Mouse (Mus musculus): Measurements from ENCODE around the gene Gm13272. TPM values are rescaled to one million over a fixed set of nuclear protein-coding genes. Genes with fewer than 3 reads are reported as not detected.
"Not testable (repeated sequence)": the region's sequence is repeated elsewhere in the genome, so short reads cannot be mapped to it uniquely, and the experiment has no call there.

The Gm13272 gene
- polyA plus RNA-seq, 1 experiment from 2014 or later = 0.28 TPM

DNA sequence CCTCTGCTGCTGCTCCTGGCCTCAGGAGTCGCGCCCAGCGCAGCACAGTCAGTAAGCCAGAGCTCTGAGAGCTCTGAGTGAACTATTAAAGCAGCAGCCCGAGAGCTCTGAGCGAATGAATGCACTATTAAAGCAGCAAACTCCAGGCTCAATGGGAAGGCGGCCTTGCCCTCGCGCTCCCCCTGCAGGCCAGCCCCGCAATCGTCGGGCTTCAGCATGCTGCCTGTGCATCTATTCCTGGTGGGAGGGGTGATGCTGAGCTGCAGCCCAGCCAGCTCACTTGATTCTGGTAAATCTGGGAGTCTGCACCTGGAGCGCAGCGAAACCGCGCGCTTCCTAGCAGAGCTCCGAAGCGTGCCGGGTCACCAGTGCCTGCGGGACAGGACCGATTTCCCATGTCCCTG, 22.0 kb upstream of the Gm13272 start:
- H3K9me3 ChIP-seq (replicated peaks; ENCODE audit: control insufficient read depth, low read length); H3K4me1 ChIP-seq (ENCODE audit: control insufficient read depth, insufficient read depth, low read length); H3K36me3 ChIP-seq (ENCODE audit: control insufficient read depth, insufficient read depth, low read length); H3K27me3 ChIP-seq (ENCODE audit: control insufficient read depth, insufficient read depth, low read length): not testable (repeated sequence)
- ATAC-seq (ENCODE audit: insufficient read depth, low FRiP score) = peak; percentile 100
- Histone ChIP-seq H3K9ac (ENCODE audit: low read length) (peak overlapping the region; percentile 78), H3K27ac (ENCODE audit: low read length) (peak overlapping the region; percentile 97), H3K4me2 (ENCODE audit: low read depth, low read length) (peak overlapping the region; percentile 64), H3K4me3 (replicated peaks; ENCODE audit: low read length) (peak overlapping the region; percentile 59)
- under 1% methylated on average over 16 of the region's 21 CpGs for WGBS

- WGBS = 75% methylated on average over 8 of the region's 9 CpGs
- H3K4me1 ChIP-seq (ENCODE audit: control insufficient read depth, insufficient read depth, low read length); H3K4me2 ChIP-seq (ENCODE audit: low read depth, low read length); H3K9ac ChIP-seq (ENCODE audit: low read length); ATAC-seq (ENCODE audit: insufficient read depth, low FRiP score); H3K4me3 ChIP-seq (replicated peaks; ENCODE audit: low read length); H3K9me3 ChIP-seq (replicated peaks; ENCODE audit: control insufficient read depth, low read length); H3K27ac ChIP-seq (ENCODE audit: low read length); H3K27me3 ChIP-seq (ENCODE audit: control insufficient read depth, insufficient read depth, low read length); H3K36me3 ChIP-seq (ENCODE audit: control insufficient read depth, insufficient read depth, low read length): not testable (repeated sequence)
Observed at GRCm38 (mm10) chr4:88758751-88759150, 20.9 kb upstream of the Gm13272 start.

DNA sequence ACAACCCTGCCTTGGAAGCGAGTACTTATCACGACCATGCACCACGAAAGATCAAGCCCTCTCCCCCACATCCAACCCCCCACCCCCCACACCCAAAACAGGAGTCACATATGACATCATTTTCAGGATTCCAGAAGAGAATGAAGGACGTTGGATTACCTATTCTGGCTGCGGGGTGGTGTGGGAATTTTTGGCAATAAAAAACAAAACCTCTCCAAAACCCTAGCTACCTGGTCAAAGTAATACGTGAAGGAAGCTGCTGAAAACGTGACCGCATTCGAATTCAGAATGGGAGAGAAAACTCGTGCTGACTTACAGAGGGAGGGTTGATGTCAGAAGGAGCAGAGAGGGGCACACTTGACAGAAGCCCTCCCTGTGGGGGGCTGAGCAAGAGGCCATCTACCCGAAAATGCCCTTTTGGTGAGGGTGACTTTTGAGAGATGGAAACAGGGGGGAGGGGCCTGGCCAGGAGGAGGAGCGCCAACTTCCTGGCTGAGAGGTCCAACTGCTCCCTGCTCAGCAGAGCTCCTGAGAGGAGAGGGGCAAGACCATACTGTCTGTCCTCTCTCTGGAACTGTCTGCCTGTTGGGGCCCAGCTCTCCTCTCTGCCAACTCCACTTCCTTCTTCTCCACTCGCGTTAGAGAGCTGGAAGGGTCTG, 19.9 kb upstream of the Gm13272 start, which contains the start of gene Gm13283:
Gene Gm13283, plus strand, starts transcription at position 510 of the 659 bp plus-strand sequence.
- H3K27ac ChIP-seq (ENCODE audit: low read length); H3K27me3 ChIP-seq (ENCODE audit: control insufficient read depth, insufficient read depth, low read length); H3K9me3 ChIP-seq (replicated peaks; ENCODE audit: control insufficient read depth, low read length); ATAC-seq (ENCODE audit: insufficient read depth, low FRiP score); H3K9ac ChIP-seq (ENCODE audit: low read length); H3K36me3 ChIP-seq (ENCODE audit: control insufficient read depth, insufficient read depth, low read length); H3K4me1 ChIP-seq (ENCODE audit: control insufficient read depth, insufficient read depth, low read length): not testable (repeated sequence)
- H3K4me3 ChIP-seq (replicated peaks; ENCODE audit: low read length) = peak within 1 kb of the TSS; percentile 35
- peak within 1 kb of the TSS; percentile 38 for H3K4me2 ChIP-seq (ENCODE audit: low read depth, low read length)
- 17% methylated on average over 7 of the region's 14 CpGs for WGBS

DNA sequence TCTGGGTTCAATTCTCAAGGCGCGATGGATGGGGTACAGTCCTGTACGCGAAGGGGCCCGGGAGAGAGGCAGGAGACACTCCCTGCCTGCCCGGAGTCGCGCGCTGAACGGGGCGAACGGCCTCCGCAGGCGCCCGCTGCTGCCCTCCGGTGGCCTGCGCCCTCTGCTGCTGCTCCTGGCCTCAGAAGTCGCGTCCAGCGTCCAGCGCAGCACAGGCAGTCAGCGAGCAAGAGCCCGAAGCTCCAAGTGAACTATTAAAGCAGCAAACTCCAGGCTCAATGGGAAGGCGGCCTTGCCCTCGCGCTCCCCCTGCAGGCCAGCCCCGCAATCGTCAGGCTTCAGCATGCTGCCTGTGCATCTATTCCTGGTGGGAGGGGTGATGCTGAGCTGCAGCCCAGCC, 19.2 kb upstream of the Gm13272 start:
- peak overlapping the region; percentile 35 for H3K4me3 ChIP-seq (replicated peaks; ENCODE audit: low read length)
- peak overlapping the region; percentile 38 for H3K4me2 ChIP-seq (ENCODE audit: low read depth, low read length)
- ATAC-seq (ENCODE audit: insufficient read depth, low FRiP score) = not testable (repeated sequence)

DNA sequence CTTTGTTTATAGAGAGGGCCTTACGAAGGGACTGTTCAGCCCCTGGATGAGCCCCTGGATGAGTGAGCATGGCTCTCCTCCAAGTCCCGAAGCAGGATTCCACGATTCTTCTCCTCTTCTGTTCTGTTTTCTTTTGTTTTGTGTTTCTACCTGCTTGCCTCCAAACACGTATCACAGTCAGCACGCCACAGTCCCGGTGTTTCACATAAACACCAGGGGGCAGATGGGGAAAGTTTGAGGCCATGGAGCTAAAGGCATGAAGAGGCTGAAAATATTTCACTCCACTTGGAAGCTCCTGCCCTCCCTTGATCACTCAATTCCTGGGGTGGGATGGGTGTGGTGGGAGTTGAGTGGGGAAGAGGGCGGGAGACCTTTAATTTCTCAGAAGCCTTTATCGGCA, 17.9 kb upstream of the Gm13272 start:
- 57% methylated on average over 6 of the region's 8 CpGs for WGBS
- H3K27me3 ChIP-seq (ENCODE audit: control insufficient read depth, insufficient read depth, low read length); H3K4me2 ChIP-seq (ENCODE audit: low read depth, low read length); H3K9ac ChIP-seq (ENCODE audit: low read length); H3K9me3 ChIP-seq (replicated peaks; ENCODE audit: control insufficient read depth, low read length); H3K36me3 ChIP-seq (ENCODE audit: control insufficient read depth, insufficient read depth, low read length); H3K27ac ChIP-seq (ENCODE audit: low read length); H3K4me3 ChIP-seq (replicated peaks; ENCODE audit: low read length); ATAC-seq (ENCODE audit: insufficient read depth, low FRiP score); H3K4me1 ChIP-seq (ENCODE audit: control insufficient read depth, insufficient read depth, low read length): not testable (repeated sequence)

More for the DNA sequence above, 19.2 kb upstream of the Gm13272 start:
- H3K36me3 ChIP-seq (ENCODE audit: control insufficient read depth, insufficient read depth, low read length); H3K4me1 ChIP-seq (ENCODE audit: control insufficient read depth, insufficient read depth, low read length); H3K9ac ChIP-seq (ENCODE audit: low read length); H3K9me3 ChIP-seq (replicated peaks; ENCODE audit: control insufficient read depth, low read length); H3K27ac ChIP-seq (ENCODE audit: low read length); H3K27me3 ChIP-seq (ENCODE audit: control insufficient read depth, insufficient read depth, low read length): not testable (repeated sequence)
- WGBS = under 1% methylated on average over 27 of the region's 28 CpGs

GRCm38 (mm10) chr4:88762341-88762740, 17.3 kb upstream of the Gm13272 start:
- ATAC-seq (ENCODE audit: insufficient read depth, low FRiP score); H3K27me3 ChIP-seq (ENCODE audit: control insufficient read depth, insufficient read depth, low read length); H3K4me1 ChIP-seq (ENCODE audit: control insufficient read depth, insufficient read depth, low read length); H3K27ac ChIP-seq (ENCODE audit: low read length); H3K4me3 ChIP-seq (replicated peaks; ENCODE audit: low read length); H3K9me3 ChIP-seq (replicated peaks; ENCODE audit: control insufficient read depth, low read length); H3K4me2 ChIP-seq (ENCODE audit: low read depth, low read length); H3K9ac ChIP-seq (ENCODE audit: low read length); H3K36me3 ChIP-seq (ENCODE audit: control insufficient read depth, insufficient read depth, low read length): not testable (repeated sequence)
- 52% methylated on average over 7 of the region's 9 CpGs for WGBS

GRCm38 (mm10) chr4:88763384-88764018, 16.1 kb upstream of the Gm13272 start:
- 2% methylated on average over 30 of the region's 42 CpGs for WGBS
- not testable (repeated sequence) for H3K27me3 ChIP-seq (ENCODE audit: control insufficient read depth, insufficient read depth, low read length); H3K36me3 ChIP-seq (ENCODE audit: control insufficient read depth, insufficient read depth, low read length); H3K9me3 ChIP-seq (replicated peaks; ENCODE audit: control insufficient read depth, low read length); H3K4me1 ChIP-seq (ENCODE audit: control insufficient read depth, insufficient read depth, low read length); H3K27ac ChIP-seq (ENCODE audit: low read length); ATAC-seq (ENCODE audit: insufficient read depth, low FRiP score)
- peak overlapping the region; percentile 43; the same call in 1 of the 2 replicates for H3K4me2 ChIP-seq (ENCODE audit: low read depth, low read length)
- peak overlapping the region; percentile 64 for H3K9ac ChIP-seq (ENCODE audit: low read length)
- H3K4me3 ChIP-seq (replicated peaks; ENCODE audit: low read length) = peak overlapping the region; percentile 40

DNA sequence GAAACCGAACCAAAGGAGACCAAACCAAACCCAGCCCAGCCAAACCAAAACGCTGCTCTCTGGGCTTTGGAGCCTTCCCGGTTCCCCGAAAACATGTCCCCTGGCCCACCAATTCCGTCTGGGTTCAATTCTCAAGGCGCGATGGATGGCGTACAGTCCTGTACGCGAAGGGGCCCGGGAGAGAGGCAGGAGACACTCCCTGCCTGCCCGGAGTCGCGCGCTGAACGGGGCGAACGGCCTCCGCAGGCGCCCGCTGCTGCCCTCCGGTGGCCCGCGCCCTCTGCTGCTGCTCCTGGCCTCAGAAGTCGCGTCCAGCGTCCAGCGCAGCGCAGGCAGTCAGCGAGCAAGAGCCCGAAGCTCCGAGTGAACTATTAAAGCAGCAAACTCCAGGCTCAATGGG, 6.1 kb upstream of the Gm13272 start, which contains the start of gene Gm13290:
Gene Gm13290, plus strand, starts transcription at position 301 of the 400 bp plus-strand sequence.
- not testable (repeated sequence) for ATAC-seq (ENCODE audit: insufficient read depth, low FRiP score); H3K27me3 ChIP-seq (ENCODE audit: control insufficient read depth, insufficient read depth, low read length); H3K9me3 ChIP-seq (replicated peaks; ENCODE audit: control insufficient read depth, low read length); H3K36me3 ChIP-seq (ENCODE audit: control insufficient read depth, insufficient read depth, low read length); H3K4me3 ChIP-seq (replicated peaks; ENCODE audit: low read length); H3K9ac ChIP-seq (ENCODE audit: low read length); H3K27ac ChIP-seq (ENCODE audit: low read length); H3K4me2 ChIP-seq (ENCODE audit: low read depth, low read length); H3K4me1 ChIP-seq (ENCODE audit: control insufficient read depth, insufficient read depth, low read length)
- WGBS = no CpG with 5 or more reads among the region's 32 CpGs

- no CpG with 5 or more reads among the region's 29 CpGs for WGBS
- H3K4me1 ChIP-seq (ENCODE audit: control insufficient read depth, insufficient read depth, low read length); H3K36me3 ChIP-seq (ENCODE audit: control insufficient read depth, insufficient read depth, low read length); ATAC-seq (ENCODE audit: insufficient read depth, low FRiP score); H3K9ac ChIP-seq (ENCODE audit: low read length); H3K9me3 ChIP-seq (replicated peaks; ENCODE audit: control insufficient read depth, low read length); H3K27me3 ChIP-seq (ENCODE audit: control insufficient read depth, insufficient read depth, low read length); H3K4me3 ChIP-seq (replicated peaks; ENCODE audit: low read length); H3K27ac ChIP-seq (ENCODE audit: low read length); H3K4me2 ChIP-seq (ENCODE audit: low read depth, low read length): not testable (repeated sequence)
Observed at GRCm38 (mm10) chr4:88776622-88777021, 3.0 kb upstream of the Gm13272 start, which contains the start of gene Gm13289. TSS of gene Gm13289 (plus strand) at chr4:88776922.
